Mouse (Mus musculus) limb, embryonic 14.5 days (tissue): ENCODE results near the gene D430042O09Rik. TPM values are rescaled to one million over a fixed set of nuclear protein-coding genes. Genes with fewer than 3 reads are reported as not detected.

Source experiments
- ATAC-seq: fragments of 200-750 bp; cut with Nextera tagmentation; 2 replicates; pipeline ENCODE4 v1.8.0; 2017; ENCODE audit warnings: low read depth, moderate number of reproducible peaks, moderate TSS enrichment; ENCODE audit not compliant: low FRiP score
- DNase-seq: peaks from one replicate; pipeline ENCODE4 v3.0.0-alpha.2; 2015; ENCODE audit warnings: low spot score
- H3K27ac ChIP-seq: fragments of 300-500 bp; sonication (generic); replicated peaks from 2 replicates; pipeline ENCODE4 v1.5.1; 2014; ENCODE audit warnings: low read depth, mild to moderate bottlenecking, low read length, moderate library complexity, mixed read lengths
- H3K27me3 ChIP-seq: fragments of 300-500 bp; sonication (generic); 2 replicates; pipeline ENCODE4 v1.6.1; 2014; ENCODE audit warnings: low read length, mixed read lengths; ENCODE audit not compliant: control insufficient read depth, insufficient read depth
- H3K36me3 ChIP-seq: fragments of 300-500 bp; sonication (generic); 2 replicates; pipeline ENCODE4 v1.6.1; 2014; ENCODE audit warnings: mild to moderate bottlenecking, low read length, moderate library complexity, mixed read lengths; ENCODE audit not compliant: control insufficient read depth, insufficient read depth
- H3K4me1 ChIP-seq: fragments of 300-500 bp; sonication (generic); 2 replicates; pipeline ENCODE4 v1.6.1; 2014; ENCODE audit warnings: antibody characterized with exemption, low read length, mixed read lengths; ENCODE audit not compliant: control insufficient read depth, insufficient read depth
- H3K4me2 ChIP-seq: fragments of 300-500 bp; sonication (generic); replicated peaks from 2 replicates; pipeline ENCODE4 v1.6.1; 2014; ENCODE audit warnings: low read depth, mild to moderate bottlenecking, low read length, moderate library complexity; ENCODE audit not compliant: severe bottlenecking
- H3K4me3 ChIP-seq: fragments of 300-500 bp; sonication (generic); replicated peaks from 2 replicates; pipeline ENCODE4 v1.5.1; 2014; ENCODE audit warnings: low read length
- H3K9ac ChIP-seq: fragments of 300-500 bp; sonication (generic); 2 replicates; pipeline ENCODE4 v1.6.1; 2014; ENCODE audit warnings: mild to moderate bottlenecking, low read depth, low read length, moderate library complexity; ENCODE audit not compliant: severe bottlenecking
- H3K9me3 ChIP-seq: fragments of 300-500 bp; sonication (generic); 2 replicates; pipeline ENCODE4 v1.6.1; 2016; ENCODE audit warnings: low read length; ENCODE audit not compliant: control insufficient read depth
- POLR2A ChIP-seq: fragments of 200-500 bp; IDR thresholded peaks from 2 replicates; pipeline ENCODE4 v1.8.0; 2012; ENCODE audit warnings: inconsistent platforms, mild to moderate bottlenecking, moderate library complexity, borderline replicate concordance; ENCODE audit not compliant: insufficient read depth, insufficient read length; ENCODE audit errors: extremely low read depth
- WGBS: fragments of 180-500 bp; shearing (Covaris S2); extraction: QIAGEN DNeasy Blood & Tissue Kit; methylation state at CpG from one replicate; pipeline ENCODE4 v1.1.7; 2014; 5-methylcytosine and 5-hydroxymethylcytosine counted together
- polyA plus RNA-seq, 2 experiments: library from polyadenylated mRNA; depleted of rRNA in 1 of 2; stranded (reverse) in 1 of 2; unstranded in 1 of 2; fragments of >200 nt; fragmentation: Nextera tagmentation in 1 of 2; extraction: Ambion mirVana in 1 of 2; gene quantifications; 2 replicates each; pipeline versions ENCODE4 v1.2.1 to v1.2.3; 2012 to 2014

D430042O09Rik gene
- polyA plus RNA-seq, 2 experiments: 8.8 to 18.9 TPM

DNA sequence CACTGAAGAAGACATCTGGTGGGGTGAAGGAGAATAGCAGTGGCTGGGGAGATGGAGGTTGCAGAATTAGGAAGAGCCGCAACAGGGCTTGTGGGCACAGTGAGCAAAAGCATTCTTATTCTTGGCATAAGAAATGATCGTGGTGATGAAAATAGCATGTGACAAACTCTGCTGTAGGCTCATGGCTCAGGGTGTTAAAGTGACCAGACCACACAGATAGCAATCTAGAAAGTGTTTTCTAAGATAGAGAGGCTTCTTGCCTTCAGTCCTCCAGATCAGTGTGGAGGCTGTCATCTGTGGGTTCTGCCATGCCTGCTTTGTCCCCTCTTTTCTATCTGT, 139.8 kb downstream of the D430042O09Rik start:
- Histone ChIP-seq H3K27ac (no peak overlapping the region), H3K9ac (no peak overlapping the region), H3K4me2 (no peak overlapping the region), H3K4me1 (no peaks in the 10 kb centered on the region), H3K36me3 (peaks cover 10% of the 10 kb centered on the region), H3K9me3 (no peaks in the 10 kb centered on the region), H3K4me3 (no peak overlapping the region), H3K27me3 (no peaks in the 10 kb centered on the region)
- no peak for DNase-seq
- WGBS: 96% methylated on average over 2 of the region's 2 CpGs
- no peak for TF ChIP-seq POLR2A
- ATAC-seq: no peak

DNA sequence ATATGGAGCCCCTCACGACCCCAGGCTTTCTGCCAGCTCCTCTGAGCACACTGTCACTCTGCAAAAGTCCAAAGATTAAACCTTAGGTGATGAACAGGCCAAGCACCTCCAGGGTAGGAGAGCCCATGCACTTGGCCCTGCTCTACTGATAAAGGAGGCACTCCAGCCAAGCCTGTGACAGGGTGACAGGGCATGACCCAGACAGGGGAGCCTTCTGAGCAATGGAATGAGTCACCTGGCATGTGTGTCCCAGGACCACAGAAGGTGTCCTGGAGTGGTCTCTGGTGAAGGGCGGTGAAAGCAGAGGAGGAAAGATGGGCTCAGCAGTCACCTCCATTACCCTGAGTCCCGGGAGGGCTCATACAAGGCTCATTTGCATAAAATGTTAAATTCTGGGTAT, 151.9 kb downstream of the D430042O09Rik start:
- WGBS: 66% methylated on average over 3 of the region's 3 CpGs
- H3K9ac ChIP-seq: no peak overlapping the region
- no peaks in the 10 kb centered on the region for H3K27me3 ChIP-seq
- 0 out of 2 replicates have a peak, but pooled peaks cover 3% of the 10 kb centered on the region for H3K36me3 ChIP-seq
- H3K4me1 ChIP-seq: no peaks in the 10 kb centered on the region
- no peak overlapping the region for H3K4me2 ChIP-seq
- DNase-seq (no peak), ATAC-seq (no peak)
- TF ChIP-seq POLR2A: no peak
- H3K27ac ChIP-seq: no peak overlapping the region
- H3K9me3 ChIP-seq: no peaks in the 10 kb centered on the region
- H3K4me3 ChIP-seq: no peak overlapping the region

DNA sequence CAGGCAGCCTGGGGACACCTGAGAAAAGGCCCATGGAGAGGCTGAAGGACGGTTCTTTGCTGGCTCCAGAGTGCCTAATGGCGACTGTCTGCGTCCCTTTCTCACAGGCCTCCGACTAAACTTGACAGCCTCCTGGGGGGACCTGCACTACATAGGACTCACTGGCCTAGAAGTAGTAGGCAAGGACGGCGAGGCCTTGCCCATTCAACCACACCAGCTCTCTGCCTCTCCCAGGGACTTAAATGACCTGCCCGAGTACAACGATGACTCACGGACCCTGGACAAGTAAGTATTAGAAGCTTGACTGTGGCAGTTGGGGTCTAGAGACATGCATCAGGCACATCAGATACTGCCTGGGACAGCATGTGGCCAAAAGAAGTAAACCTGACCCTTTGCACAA, 152.7 kb downstream of the D430042O09Rik start:
- no peak overlapping the region for H3K4me3 ChIP-seq
- WGBS: 92% methylated on average over 9 of the region's 9 CpGs
- H3K27ac ChIP-seq: no peak overlapping the region
- no peaks in the 10 kb centered on the region for H3K9me3 ChIP-seq
- no peak for TF ChIP-seq POLR2A
- no peak overlapping the region for H3K4me2 ChIP-seq
- DNase-seq: no peak
- no peak overlapping the region for H3K9ac ChIP-seq
- H3K36me3 ChIP-seq: 0 out of 2 replicates have a peak, but pooled peaks cover 3% of the 10 kb centered on the region
- H3K4me1 ChIP-seq: no peaks in the 10 kb centered on the region
- H3K27me3 ChIP-seq: no peaks in the 10 kb centered on the region
- no peak for ATAC-seq

DNA sequence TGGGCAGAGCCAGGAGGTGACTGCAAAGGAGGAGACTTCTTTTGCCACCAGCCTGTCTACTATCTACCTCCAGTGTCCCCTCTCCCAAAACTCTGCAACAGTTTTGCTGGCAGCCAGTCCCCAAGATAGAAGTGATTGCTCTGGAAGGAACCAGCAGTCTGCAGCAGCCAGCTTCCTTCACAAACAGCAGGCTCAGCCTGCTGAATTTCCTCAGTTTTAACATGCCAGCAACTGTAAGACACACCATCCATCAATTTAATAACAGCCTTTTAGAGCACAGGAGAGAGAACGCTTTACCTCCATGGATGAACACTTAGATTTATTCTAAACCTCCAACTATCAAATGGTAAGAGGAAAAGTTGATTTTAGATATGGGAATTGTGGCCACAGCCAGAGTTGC, 156.3 kb downstream of the D430042O09Rik start:
- TF ChIP-seq POLR2A: no peak
- no peak overlapping the region for H3K4me2 ChIP-seq
- no peak overlapping the region for H3K4me3 ChIP-seq
- no peak for ATAC-seq
- 33% methylated on average over 1 of the region's 1 CpGs for WGBS
- H3K4me1 ChIP-seq: no peaks in the 10 kb centered on the region
- no peak overlapping the region for H3K27ac ChIP-seq
- H3K36me3 ChIP-seq: peaks cover 7% of the 10 kb centered on the region; the same call in 1 of the 2 replicates
- DNase-seq: no peak
- H3K27me3 ChIP-seq: no peaks in the 10 kb centered on the region
- H3K9me3 ChIP-seq: no peaks in the 10 kb centered on the region
- H3K9ac ChIP-seq: no peak overlapping the region

DNA sequence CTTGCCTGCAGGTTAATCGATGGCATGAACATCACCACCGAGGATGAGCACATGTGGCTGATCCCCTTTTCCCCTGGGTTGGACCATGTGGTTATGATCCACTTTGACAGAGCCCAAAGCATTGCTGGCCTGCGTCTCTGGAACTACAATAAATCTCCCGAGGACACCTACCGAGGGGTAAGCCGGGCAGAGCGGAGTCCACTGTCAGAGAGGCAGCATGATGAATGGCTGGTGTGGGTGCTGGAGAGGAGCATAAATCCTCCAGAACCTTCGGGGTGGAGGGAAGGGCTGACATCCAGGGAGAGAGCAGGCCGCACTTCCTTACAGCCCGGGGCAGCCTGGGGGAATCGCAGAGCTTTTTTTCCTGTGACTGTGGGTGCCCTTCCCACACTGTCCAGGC, 157.5 kb downstream of the D430042O09Rik start:
- Histone ChIP-seq H3K4me2 (no peak overlapping the region), H3K4me3 (no peak overlapping the region), H3K27me3 (no peaks in the 10 kb centered on the region), H3K36me3 (peaks cover 7% of the 10 kb centered on the region; the same call in 1 of the 2 replicates), H3K4me1 (no peaks in the 10 kb centered on the region), H3K27ac (no peak overlapping the region), H3K9me3 (no peaks in the 10 kb centered on the region), H3K9ac (no peak overlapping the region)
- ATAC-seq (no peak), DNase-seq (no peak)
- no peak for TF ChIP-seq POLR2A
- WGBS: 18% methylated on average over 11 of the region's 11 CpGs

DNA sequence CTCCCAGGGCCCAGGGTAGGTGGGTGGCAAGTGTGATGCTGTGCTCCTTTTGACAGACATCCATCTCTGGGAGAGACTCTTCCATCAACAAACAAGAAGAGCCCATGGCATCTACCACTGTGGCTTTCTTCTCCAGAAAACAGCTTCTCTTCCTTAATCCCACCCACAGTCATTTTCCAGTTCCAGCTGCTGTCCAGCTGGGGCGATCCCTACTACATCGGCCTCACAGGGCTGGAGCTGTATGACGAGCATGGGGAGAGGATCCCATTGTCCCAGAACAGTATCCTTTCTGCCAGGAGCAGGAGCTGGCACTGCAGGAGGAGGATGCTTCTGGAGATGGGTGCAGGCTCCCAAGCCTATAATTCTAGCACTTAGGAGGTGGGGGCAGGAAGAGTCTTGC, 160.9 kb downstream of the D430042O09Rik start:
- Histone ChIP-seq H3K9me3 (no peaks in the 10 kb centered on the region), H3K4me1 (peaks cover 11% of the 10 kb centered on the region), H3K4me2 (no peak overlapping the region), H3K27ac (no peak overlapping the region), H3K4me3 (no peak overlapping the region), H3K27me3 (no peaks in the 10 kb centered on the region), H3K9ac (no peak overlapping the region), H3K36me3 (peaks cover 4% of the 10 kb centered on the region; the same call in 1 of the 2 replicates)
- ATAC-seq: no peak
- no peak for TF ChIP-seq POLR2A
- no peak for DNase-seq
- WGBS: 83% methylated on average over 3 of the region's 3 CpGs
